Mouse (Mus musculus): ENCODE measurements at regions not wholly inside any gene's neighbourhood (a gene's known extent, or its start where the extent isn't known, plus 50 kb on each side); places are given as distances from the start of the nearest gene placed in this dataset.

GRCm38 (mm10) chr10:66915801-66916200, 180.1 kb upstream of the Jmjd1c start:
- no peak for TF ChIP-seq GATA1 (IDR thresholded peaks at IDR 0.05; ENCODE audit: borderline replicate concordance, low read length)
- TF ChIP-seq FLI1 (IDR thresholded peaks at IDR 0.05; ENCODE audit: low read length) = no peak
